Mouse (Mus musculus) right cerebral cortex, adult 2 months (tissue): Measurements from ENCODE around the gene Rab34.

Experiments used
- DNase-seq, 2 experiments: peaks; one replicate each; pipeline ENCODE4 v3.0.0; 2021 to 2022; ENCODE audit warnings: low spot score in 2 of 2

Rab34 gene

DNA sequence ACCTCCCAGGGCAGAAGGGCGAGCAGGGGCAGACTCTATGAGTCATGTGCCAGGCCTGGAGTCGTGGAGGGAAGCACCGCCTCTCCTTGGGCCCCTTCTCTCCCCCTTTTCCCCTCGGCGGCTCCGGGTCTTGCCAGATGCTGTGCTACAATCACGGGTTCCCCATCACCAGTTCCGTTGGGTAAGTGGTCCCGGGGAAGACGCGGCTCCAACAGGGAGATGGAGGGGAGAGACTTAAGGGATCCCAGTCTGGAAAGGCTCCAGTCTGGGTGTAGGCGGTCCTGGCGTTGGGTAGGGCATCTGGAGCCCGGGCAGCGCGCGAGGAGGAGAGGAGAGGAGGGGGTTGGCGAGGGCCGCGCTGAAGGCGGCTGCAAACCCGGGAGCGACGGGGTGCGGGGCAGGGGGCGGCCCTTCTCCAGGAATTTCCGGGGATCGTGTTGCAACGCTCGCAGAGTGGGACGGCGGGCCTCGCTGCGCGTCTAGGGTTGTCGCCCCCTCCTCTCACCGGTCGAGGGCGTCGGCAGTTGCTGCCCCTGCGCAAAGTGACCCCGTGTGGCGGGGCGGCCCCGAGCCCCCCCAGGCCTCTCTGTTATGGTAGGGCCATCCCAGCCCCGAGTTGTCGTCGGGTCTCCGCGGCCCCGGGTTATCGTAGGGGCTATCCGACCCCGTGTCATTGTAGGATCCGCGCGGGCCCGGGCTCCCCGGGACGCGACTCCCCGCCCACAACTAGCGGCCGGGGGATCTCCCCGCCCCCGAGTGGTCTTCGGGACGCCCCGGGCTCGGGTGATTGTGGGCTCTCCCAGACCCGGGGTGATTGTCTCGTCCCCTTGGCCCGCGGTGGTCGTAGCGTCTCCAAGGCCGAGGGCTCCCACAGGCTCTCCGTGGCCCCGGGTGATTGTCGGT lies at the start of gene Rab34:
Gene Rab34, plus strand, starts transcription at position 100 of the 903 bp plus-strand sequence.
- peak; percentile 57 to 62 for DNase-seq

DNA sequence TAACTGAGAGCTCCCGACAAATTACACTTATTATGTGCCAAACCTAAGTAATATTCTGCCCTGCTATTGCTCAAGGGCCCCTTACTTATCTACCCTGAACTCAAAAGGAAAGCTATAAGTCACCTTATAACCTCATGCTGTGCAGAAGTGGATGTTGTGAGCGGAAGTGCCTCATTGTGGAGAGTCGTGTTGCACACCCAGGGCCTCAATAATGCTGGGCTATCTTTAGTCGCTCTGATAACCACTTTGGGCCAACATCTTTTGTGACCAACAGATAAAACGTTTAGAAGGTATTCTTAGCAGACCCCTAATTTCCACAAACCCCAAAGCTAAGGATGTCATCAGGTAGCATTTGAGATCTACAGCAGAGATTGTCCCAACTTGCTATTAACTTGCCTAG lies 47.6 kb upstream of the Rab34 start:
- no peak for DNase-seq

- no peak for DNase-seq
Observed at GRCm38 (mm10) chr11:78143520-78143919, 44.7 kb upstream of the Rab34 start.

DNA sequence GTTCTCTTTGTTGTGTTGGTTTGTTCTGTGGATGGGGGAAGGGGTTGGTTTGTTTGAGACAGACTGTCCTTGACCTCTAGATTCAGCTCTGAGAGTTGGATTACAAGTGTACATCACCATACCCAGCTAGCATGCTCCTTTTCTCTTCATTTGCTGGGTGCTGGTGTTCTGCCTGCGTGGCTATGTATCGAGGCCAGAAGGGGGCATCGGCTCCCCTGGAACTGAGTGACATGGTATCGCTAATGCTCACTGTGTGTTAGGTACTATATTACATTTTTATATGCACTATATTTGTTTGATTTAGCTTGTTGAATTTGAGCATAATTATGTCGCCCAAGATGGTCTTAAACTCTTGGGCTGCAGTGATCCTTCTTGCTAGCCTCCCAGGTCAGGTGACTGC lies 42.1 kb upstream of the Rab34 start:
- no peak for DNase-seq

DNA sequence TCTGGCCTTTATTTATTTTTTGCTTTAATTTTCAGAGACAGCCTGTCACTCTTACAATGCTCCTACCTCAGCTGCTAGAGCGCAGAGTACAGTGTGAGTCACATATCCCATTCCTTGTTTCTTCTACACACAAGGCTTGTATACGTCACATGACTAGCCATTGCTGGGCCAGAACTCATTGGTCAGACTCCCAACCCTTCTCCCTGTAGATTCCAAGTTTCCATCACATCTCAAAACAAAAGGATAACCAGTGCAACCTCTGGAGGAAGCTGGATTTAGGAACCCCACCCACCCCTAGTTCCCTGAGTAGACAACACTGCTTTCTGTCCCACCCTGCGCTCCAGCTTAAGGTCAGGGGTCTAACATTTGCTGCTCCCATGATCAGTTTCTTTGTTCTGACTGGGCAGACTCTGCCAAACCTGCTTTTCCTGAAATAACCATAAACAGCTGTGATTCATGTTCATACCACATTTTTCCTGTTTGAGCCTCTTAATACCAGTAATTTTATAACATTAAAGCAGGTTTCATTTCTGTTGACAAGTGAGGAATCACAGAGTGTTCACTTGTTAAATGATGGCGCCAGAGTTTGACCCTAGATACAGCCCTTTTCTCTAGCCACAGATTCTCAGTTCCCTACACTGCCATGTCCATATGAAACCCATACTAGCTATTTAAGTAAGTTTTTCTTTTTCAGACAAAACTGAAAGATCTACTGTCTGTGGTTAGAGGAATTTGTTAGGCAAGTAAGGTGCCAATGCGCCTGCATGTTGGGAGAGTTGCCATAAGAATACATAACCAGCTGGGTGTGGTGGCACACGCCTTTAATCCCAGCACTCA lies 41.3 kb upstream of the Rab34 start:
- DNase-seq, result no peak

- DNase-seq, result no peak
Observed at GRCm38 (mm10) chr11:78151161-78151560, 37.1 kb upstream of the Rab34 start.

DNA sequence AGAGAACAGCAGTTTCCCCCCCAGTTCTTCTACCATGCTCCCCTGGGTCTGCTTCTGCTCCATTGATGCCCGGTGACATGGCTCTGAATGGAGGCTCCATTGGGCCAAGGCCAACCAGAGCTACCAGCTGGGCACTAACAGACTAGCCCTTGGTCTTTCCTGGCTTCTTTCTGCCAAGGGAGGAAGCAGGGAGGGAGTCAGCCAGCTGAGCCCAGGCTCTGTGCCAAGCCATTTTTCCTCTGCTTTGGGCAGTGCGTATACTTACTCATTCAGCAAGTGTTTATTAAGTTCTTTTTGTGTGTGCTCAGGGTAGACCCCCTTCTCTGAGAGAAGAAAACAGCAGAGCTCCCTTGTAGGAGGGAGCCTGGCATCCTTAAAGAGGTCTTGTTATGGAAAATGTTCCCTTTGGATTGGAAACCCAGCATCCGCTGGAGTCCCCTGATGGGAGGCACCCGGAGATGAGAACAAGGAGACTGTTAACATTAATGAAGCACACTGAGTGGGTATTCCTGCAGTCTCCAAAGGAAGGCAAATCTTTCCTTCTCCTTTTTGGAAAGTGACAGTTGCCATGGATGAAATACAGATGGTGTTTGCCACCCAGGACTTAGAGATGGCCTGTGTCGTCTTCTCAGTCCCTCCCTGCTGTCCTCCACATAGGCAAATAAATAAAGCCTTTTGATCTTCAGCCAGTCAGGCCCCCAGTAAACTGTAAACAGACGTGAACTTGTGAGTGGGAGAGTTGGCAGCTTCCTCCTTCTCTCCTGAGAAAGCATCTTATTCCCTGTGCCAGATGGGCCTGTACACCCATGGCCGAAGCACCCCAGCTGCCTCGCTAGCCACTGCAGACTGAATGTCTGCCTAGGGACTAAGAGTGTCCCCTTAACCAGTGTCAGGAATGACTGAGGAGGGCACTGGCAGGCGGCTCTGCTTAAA lies 35.7 kb upstream of the Rab34 start:
- DNase-seq, result peak; percentile 65 to 86

DNA sequence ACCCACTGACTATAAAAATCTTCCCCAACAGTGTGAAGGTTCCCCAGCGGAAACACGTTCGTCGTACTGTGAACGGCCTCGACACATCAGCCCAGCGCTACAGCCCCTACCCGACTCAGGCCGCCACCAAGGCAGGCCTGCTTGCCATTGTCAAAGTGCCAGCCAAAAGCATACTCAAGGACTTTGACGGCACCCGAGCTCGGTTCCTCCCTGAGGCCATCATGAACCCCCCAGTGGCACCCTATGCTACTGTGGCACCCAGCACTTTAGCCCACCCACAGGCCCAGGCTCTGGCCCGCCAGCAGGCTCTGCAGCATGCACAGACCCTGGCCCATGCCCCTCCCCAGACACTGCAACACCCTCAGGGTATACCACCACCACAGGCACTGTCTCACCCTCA lies 34.5 kb upstream of the Rab34 start:
- no peak for DNase-seq

- DNase-seq, result no peak
Observed at GRCm38 (mm10) chr11:78155674-78156073, 32.6 kb upstream of the Rab34 start.

DNA sequence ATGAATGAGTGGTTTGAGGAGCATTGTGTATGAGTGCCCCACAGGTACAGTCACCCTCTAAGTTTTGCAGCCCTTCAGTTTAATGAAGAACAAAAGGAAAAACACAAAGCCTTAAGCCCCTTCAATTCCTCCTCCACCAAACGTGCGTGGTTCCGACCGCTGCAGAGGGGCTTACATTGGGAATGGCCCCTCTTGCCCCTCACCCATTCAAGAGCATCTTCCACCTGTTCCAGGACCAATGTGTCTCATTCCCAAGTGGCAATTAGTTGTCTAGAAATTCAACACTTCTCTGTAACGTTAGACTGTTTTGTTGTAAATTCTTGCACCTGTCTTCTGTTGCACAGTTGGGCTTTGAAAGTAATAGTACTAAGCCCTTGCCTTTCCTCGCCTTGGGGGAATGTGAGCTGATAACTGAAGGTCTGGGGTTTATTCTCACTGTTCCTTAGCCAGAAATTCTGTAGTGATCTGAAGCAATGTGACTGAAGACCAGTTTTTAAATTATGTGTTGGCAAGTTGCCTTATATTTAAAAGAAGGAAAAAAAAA lies 32.0 kb upstream of the Rab34 start:
- no peak for DNase-seq

DNA sequence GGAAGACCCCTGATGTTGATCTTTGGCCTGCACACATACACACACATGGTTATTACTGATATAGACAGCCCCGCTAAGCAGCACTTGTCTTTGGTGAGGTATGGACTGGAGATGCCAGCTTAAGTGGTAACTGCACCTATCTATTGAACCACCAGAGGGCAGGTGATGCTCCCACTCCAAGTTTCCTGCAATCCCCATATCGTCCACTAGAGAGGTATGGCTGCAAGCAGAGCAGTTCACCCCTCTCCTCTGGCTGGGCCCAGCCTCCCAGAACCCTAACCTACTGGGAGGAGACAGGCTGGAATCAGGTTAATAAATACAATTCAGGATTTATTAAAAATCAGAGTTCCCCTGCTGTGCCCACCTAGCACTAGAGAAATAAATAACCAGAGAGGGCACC lies 29.1 kb upstream of the Rab34 start:
- DNase-seq, result peak; percentile 81 to 85

- no peak for DNase-seq
Observed at GRCm38 (mm10) chr11:78159557-78159956, 28.7 kb upstream of the Rab34 start.

GRCm38 (mm10) chr11:78160171-78160570 lies 28.1 kb upstream of the Rab34 start:
- no peak for DNase-seq

DNA sequence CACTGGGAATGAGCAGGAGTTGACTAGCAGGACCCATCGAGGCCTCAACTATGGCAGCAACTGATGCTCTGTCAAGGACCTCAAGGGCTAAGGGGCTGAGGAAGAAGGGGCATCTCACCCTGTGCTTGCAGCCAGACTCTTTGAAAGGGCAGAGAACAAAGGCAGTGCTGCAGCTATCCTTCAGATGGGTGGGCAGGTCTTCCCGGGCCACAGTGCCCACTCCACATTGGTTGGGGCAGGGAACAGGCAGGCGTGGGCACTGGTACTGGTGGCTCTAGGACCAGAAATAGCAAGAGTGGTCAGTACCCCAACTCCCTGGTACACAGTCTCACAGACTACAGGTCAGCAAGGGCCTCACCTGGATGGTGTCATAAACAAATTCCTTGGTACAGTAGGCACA lies 27.6 kb upstream of the Rab34 start:
- no peak for DNase-seq

GRCm38 (mm10) chr11:78161169-78161568 lies 27.1 kb upstream of the Rab34 start:
- DNase-seq, result no peak

DNA sequence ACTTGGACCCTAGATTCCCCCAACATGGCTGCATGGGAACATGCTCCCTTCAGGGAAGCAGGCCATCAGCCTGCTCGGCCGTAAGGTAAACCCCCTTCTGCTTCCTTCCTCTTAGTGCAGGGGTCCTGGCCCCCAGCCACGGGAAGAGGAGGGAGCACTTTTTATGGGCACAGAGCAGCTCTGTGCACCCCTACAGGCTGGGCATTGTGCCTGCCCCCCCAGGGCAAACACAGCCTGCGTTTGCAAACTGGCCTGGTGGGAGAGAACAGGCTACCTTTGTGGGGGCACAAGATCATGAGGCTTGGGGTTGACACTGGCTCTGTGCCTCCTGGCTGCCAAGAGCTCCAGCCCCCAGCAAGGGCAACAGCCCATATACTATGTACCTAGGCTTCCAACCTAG lies 26.3 kb upstream of the Rab34 start:
- no peak for DNase-seq

DNA sequence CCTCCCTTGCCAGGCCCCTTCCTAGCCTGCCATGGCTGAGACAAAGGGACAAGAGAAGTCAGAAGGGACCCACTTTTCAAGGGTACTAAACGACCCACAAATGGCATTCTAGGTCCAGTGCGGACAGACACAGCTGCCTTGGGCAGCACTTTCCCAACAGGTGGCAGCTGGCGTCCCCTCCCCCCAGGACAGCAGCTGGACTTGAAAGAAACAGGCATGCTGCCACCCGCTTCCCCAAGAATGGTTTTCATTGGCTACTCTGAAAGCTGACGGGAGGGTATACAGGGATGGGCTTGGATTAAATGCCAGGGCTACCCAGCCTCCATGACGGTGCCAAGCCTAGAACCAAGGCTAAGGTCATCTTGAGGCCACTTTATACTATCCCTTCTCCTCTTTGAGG lies 25.7 kb upstream of the Rab34 start:
- no peak for DNase-seq

- no peak for DNase-seq
Observed at GRCm38 (mm10) chr11:78163045-78163444, 25.2 kb upstream of the Rab34 start.

GRCm38 (mm10) chr11:78163681-78164603 lies 24.3 kb upstream of the Rab34 start:
- no peak for DNase-seq

- DNase-seq, result no peak
Observed at GRCm38 (mm10) chr11:78164604-78164923, 23.7 kb upstream of the Rab34 start.
